Mouse (Mus musculus) c-Kit-positive CD71-negative TER-119-negative erythroid progenitor cells, embryonic 14.5 days (primary cell): Measurements from ENCODE around the gene Gmds.

Source experiments
- DNase-seq: peaks from one replicate; pipeline ENCODE4 v3.0.0-alpha.2; 2013; ENCODE audit warnings: low read depth

Gmds gene

DNA sequence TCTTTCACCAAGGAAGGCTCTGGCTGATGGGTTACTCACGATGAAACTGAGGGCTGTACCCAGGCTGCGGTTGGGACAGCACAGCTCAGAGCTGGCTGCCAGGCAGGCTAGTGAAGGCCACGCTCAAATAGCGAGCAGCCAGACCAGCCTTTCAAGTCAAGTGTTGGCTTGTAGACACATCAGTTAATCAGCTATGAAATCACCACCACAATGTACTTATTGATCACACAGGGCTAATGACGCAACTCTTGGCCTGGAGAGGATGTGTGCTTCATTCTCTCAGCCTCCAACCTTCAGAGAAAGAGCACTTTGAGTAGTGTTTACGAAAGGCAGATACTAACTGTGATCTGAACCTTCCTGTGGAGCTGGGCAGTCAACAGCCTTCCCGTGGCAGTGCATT is 383.4 kb downstream of the Gmds start:
- no peak for DNase-seq

DNA sequence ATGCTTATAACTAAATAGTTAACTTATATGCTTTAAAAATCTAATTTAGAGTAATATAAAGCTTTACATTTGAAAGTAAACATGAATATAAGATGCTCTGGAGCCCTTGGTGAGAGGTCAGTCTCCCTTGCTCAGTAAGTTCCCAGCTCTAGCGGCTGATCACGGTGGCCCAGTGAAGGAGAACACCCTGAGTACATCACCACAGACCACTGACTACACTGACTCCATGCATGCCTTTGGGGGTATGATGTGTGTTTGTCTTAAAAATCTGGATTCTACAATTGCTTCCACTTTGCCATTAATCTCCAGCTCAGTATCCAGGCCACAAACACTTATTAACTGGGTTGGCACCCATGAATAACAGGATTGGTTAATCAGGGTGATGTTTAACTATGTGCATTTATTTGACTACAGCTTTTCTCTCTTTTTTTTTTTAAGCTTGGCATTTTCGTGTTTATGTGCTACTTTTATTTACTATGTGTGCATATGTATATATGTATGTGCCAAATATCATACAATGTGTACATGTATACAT is 393.8 kb downstream of the Gmds start:
- no peak for DNase-seq

DNA sequence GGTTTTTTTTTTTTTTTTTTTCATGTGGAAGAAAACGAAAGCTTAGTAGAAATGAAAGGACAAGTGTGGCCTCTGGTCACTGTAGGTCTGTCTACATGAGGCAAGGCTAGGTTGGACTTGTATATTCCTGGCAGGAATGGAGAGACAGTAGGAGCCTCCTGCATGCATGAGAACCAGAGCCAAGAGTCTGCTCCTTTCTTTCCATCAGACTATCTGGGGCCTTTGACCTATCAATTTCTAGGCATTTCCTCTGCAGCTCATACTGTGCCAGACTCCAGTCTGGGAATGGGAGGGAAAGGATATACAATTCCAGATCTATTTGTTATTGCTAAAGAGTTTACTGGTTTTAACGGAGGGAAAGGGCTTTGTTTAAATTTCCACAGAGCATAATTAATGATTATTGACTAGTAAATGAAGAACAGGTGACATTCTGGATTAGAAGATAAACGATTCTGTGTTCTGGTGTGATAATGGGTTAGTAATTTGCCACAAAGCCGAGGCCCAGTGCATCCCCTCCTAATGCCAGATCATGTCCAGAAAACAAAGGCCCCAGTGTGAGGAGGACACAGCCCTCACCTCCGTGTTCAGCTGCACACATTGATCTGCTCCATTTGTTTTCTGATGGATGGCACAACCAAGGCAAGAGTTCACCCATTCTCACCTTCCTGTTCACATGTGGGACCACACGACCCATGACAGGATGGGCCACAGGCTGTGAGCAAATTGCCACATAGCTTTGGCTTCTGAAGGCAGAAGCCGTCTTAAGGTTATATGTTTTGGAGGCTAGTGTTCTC is 394.9 kb downstream of the Gmds start:
- DNase-seq, result no peak

DNA sequence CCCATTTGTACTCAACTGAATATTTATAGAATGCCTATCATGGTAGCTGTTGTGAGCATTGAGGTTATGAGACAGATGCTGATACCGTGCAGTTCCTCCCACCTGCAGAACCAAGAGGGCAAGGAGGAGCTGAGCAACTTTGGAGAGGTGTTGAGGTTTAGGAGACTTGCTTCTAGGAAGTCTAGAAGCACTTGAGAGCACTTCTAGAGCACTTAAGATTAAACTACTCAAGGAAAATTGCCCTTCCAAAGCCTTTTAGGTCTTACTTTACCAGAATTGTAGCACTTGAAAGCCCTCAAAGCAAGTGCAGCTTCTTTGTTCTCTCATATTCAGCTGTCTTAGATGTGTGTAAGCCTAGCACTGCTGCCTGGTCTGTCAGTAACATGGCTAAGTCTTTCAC is 409.2 kb downstream of the Gmds start:
- no peak for DNase-seq

DNA sequence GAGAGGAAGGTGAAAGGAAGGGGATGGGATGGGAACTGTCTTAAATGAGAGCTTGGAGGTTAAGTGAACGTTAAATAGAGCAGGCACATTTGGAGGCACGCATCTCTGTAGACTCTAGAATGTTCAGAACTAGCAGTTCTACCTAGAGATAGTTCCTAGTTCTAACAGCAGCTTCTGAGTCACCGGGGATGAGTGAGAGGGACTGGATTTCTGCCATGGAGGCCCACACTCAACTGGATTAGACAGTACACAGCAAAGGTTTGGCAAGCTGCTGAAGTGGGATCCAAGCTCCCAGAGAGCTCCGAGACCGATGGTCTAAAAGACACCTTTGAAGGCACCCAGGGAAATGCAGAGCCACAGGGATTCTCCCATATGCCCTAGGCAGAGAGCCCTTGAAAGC is 411.9 kb downstream of the Gmds start:
- no peak for DNase-seq

DNA sequence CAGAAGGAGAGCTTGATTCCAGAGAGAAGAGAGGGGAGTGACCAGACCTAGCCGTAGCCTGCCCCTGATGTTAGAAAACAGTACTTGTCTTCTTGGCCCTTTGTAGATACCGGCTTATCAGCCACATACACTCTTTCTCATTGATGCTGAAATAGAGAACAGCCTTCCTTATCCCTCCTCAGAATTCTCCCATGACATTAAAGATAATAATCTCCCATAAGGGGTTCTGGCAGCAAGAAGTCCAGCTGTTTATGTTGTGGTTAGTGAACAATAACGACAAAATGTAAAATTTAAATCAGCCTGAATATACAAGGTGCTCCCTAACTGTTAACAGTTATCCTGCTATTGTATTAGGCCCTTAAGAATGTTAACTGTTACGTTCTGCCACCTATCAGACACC is 414.0 kb downstream of the Gmds start:
- no peak for DNase-seq

DNA sequence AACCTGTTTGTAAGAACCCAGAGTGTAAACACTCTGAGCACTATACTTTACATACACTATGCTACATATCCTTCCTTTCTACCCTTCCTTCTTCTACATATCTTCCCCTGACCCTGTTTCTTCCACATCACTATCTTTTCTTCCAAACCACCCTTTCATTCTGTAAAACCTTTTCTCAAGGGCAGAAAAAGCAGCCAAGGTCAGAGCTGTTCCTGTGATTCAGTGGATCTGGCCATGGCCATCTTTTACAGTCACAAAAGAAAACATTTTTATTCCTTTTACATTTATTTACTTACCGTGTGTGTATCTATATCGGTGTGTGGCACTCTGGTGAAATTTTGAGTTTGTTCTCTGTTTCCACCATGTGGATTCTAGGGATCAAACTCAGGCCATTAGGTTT is 418.8 kb downstream of the Gmds start:
- DNase-seq, result no peak

DNA sequence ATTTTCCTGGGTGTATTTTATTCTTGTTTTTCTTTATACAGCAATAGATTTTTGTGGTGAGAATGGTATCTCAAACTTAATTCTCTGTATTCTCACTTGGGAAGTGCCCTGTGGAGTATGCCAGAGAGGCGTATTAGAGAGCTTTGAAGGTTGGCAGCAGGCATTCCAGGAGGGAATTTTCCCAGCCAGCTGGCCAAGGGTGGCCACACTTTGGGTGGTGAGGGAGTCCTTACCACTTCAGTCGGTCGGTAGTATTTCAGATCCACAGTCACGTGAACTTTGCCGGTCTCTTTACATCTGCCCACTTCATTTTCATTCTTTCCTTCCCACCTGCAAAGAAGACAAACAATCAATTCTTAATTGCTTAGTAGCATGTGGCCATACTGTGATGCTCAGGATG is 421.2 kb downstream of the Gmds start:
- DNase-seq, result no peak

DNA sequence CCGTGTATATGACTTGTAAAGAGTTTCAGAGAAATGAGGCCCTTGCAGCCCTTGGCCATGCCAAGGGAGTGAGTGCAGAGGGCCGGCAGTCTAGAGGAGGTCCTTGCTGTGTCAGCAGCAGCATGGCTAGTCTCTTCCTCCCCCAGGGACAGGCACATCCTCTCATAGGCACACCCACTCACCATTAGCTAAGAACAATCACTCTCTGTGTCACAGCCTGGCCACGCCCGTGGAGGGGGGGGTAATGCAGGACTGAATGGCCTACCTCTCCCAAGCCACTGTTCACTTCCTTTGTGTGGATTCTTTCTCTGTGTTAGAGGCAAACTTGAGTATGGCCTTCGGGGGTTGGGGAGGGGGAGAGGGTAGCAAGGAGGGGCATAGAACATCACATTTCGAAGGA is 422.8 kb downstream of the Gmds start:
- no peak for DNase-seq

DNA sequence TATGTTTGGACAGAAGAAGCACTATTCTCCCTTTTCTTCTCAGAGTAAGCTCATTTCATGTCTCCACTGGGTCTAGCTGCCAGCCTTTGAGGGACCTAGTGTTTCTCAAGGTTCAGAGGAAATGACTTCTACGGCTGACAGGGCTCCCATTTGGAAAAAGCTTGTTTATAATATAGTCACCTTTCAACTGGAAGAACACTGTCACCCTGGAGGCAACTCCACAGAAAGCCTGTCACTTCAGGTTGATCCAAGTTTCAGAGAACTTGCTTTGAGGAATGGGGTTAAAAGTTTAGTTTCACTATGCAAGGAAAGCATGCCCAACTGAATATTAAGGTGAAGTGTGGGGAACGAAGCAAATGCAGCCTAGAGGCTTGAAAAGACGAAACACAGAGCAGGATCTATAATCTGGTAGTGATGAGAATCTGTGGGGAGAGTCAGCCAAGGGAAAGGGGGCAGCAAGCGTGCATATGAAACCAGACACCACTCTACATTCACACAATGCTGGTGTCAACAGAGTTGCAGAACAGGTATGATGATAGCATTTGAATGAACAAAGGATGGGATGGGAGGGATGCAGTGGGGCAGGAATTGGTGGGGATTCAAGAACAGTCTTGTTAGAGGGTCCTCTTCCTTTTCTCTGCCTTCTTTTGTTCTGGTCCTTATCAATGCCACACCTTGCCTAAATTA is 423.5 kb downstream of the Gmds start:
- DNase-seq, result no peak

DNA sequence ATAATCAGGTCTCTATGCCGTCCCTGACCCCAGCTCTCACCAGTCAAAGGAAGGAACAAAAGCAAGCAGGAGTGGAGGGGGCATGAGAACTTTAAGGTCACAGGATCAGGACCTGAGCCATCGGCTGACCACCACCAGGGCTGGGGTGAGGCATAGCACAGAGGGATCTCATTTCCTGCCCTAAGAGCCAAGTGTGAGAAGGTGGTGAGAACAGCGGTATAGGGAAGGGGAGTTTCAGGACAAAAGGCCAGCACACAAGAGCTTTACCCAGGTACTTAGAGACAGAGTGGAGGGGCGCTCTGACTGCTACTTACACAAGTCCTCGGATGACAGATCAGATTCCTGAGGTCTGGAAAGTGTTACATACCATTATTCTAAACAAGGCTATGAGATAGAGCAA is 426.6 kb downstream of the Gmds start:
- DNase-seq, result no peak

DNA sequence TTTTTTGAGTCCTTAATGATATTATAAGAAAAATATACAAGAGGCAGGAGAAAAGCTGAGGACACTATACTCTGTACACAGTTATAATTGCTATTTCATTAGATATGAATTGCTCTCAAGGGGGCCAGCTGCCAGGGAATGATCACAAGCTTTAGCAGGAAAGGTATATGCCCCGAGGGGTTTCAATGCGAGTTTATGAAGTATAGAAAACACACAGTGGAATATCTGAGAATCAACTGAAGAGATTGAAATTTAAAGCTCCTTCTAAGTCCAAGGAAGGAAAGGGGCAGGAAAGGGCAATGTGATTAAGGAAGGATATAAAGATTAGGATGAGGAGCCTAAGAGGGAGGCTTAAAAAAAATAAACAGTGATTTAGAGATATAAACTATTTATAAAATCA is 427.2 kb downstream of the Gmds start:
- no peak for DNase-seq

DNA sequence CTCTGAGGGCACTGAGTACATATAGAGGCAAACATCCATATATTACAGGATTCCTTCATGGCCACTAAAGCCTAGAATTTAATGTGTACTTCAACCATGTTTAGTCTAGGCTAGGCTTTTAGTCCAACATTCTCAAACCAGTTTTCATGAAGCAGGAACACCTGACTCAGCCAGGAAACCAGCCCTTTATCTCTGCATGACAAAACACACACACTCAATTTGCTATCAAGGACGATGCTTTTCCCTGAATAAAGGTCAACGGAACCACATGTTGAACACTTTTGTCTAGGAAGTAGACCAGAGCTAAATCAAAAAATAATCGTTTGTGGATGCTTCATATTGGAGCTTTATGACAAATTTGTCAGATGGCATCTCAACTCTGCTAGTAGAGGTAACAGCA is 429.5 kb downstream of the Gmds start:
- DNase-seq, result no peak

DNA sequence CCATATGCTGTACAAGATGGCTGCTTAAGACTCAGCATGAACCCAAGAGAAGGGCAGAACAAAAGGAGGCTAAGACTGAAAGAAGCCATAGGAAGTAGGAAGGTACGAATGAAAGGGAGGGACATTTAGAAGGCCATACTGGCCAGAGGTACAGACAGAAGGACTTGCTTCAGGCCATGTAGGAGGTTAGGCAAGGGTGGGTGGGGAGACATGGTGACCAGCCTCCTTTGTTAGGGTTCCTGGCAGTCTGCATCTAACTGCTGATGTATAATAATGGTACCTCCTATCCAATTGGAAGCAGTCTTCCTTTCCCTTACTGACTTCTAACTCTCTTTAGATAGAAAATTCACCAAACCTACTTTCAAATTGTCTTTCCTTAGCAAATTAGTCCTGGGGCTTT is 432.0 kb downstream of the Gmds start:
- DNase-seq, result no peak

DNA sequence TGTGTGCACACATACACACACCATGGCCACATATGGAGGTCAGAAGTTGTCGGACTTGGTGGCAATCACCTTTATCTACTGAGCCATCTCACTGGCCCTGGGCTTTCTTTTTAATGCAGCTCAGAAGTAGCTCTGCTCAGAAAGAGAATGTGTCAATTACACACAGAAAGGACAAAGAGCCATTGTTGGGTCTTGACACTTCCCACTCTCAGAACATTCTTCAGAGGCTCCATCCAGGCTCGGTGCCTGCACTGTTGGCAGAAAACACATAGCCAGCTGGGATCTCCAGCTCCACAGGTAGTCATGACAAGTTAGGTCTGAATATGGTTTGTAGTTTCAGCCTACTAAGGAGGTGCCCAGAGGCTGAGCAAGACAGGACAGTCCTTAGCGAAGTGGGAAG is 438.3 kb downstream of the Gmds start:
- no peak for DNase-seq

DNA sequence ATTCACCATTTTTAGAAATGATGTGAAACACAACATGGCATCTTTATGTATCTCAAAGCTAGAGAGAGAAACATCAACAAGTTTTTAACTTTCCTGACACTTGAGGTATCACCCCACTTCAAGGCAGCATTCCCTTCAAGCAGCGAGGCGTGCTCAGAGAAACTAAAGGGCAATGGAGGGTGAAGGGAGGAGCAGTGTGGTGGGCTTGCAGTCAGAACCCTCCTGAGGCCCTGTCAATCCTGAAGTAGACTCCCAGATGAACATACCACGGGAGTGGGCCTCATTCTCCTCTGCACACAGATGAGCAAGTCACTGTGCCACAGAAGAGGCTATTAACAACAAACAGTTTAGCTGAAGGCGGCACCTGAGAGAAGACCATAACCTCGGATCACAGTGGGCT is 439.1 kb downstream of the Gmds start:
- DNase-seq, result no peak

DNA sequence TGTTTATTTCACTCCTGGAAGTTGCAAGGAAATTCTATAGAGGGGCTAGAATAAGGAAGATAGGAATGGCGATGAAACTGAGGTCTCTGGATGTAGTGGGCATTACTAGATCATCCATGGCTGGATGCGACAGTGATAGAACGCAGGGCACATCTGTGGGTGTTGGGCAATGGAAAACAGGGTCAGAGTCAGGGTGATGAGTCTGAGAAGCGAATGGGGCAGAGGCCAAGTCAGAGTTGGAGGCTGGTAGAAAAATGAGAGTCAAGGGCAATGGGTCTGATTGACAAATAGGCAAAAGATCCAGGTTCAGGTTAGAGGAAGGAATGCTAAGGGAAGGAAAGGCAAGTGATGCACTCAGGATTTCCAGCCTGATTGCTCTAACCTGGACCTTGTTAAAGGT is 441.0 kb downstream of the Gmds start:
- DNase-seq, result no peak

DNA sequence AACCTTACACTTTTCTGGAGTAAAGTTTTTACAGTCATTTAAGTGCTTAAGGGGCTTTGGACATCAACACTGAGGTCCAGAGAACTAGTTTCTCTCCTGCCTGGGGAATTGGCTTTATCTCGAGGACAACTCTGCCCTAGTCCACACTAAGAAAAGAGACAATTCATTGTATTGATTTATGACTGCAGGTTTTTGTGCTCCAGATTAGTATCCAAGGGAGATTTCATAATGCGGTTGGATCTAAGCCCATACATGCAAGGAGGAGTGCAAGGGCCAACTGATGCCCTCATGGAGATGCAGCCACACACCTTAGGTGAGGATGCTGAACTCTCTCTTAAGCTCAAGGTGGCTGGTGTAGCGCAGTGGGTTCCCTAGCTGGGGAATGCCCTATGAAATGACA is 444.0 kb downstream of the Gmds start:
- no peak for DNase-seq

DNA sequence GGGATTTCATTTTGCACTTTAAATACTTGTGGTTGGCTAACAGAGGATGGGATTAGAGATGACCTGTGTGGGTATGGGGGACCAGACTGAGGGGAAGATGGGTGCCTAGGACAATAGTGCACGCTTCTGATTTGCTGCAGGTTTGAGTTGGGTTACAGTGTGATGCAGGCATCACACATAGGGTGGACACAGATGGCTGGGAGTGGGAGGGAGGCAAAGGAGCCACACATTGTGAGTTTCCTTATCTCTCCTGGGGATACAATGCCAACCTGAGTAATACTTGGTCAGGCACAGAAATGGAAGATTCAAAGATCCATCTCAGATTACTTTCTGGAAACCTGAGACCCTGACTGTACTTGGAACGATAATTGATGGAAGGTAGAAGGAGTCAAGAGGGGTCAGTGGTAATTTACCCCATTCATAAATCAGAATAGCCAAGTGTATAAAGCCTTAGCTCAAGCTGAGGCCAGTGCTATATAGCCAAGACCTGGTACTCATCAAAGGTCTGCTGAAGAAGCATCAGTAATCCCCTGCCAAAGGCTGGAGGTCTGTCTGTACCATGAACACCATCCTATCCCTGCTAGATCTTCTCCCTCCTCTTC is 445.5 kb downstream of the Gmds start:
- DNase-seq, result no peak

DNA sequence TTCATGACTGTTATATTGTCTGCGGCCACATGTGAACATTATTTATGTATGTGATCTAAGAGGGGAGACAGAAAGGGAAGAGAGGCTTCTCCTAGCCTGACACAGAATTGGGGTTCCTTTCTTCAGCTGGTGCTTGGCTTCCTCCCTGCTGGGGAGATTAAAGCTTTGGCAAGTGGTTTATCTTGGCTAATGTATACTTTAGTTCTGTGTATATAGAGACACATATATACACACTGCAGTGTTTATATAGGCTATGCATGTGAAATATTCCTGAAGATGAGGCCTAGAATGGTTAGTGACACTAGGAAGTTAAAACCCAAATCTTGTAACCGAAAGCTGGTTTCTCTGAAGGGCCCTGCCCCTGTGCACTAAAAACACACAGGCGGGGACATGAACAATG is 450.0 kb downstream of the Gmds start:
- DNase-seq, result no peak

DNA sequence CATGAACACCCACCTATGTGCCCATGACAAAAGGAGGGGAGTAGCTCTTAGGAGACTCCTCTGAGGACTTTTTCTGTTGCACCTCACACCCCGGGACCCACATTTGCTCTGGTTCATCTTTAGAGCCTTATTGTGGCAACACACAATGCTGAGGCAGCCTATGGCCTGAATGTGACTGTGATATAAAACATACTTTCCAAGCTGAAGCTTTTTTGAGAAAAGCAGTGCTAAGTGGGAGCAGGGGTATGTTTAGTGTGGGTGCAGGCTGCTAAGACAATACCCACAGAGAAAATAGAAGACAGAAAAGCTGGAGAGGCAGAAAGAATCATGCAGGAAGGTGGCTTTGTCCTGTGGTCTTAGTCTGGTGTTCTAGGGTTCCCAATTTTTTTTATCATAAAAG is 452.8 kb downstream of the Gmds start:
- DNase-seq, result no peak

DNA sequence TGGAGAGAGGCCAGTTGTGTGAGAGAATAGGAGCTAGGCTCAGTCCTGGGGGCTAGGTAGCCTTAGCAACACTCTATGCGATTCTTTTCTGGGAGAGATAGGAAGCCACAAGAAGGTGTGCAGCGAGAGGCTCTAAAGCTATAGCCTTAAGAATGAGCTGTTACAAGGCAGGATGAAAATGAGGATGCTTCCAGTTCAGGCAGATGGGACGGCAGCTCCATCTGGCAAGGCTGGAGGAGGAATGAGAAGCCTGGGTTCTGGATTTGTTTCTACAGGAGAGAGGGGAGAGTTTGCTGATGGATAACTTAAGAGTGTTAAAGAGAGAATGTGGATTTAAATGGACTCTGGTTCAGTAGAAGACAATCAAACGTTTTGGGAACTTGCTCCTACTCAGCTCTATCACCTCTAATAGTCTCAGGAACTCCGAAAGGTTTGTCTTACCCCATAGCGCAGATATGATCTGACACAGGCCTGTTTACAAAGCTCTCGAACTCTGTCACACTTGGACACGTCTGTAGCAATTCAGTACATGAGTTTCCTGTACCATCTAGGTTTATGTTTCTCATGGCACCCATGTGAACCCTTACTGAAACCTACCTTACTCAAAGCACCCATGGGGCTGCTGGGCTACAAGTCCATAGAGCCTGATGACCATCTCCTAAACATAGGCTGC is 459.6 kb downstream of the Gmds start:
- DNase-seq, result no peak

DNA sequence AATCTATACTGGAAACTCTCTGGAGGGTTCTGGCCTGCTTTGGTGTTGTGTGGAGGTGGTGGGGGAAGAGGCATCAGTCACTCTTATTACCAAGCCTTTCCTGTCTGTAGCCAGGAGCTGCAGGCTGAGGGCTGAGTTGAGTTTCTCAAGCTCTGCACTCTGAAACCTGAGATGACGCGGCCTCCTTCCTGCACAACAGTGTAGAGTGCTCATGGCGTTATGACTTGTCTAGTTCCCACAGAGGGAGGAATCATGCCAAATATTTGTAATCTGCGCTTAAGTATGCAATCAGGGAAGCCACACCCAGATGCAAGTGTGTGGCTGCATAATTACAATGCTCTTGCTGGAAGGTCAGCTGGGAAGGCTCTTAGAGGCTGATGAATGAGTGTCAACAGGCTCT is 461.5 kb downstream of the Gmds start:
- no peak for DNase-seq
